20 mouse cellular contexts compared by ENCODE assay signal in genomic region chr1:188320204-188320603, GRCm38 (mm10). TPM values are rescaled to one million over a fixed set of nuclear protein-coding genes. Genes with fewer than 3 reads are reported as not detected.
DNase-seq lines count a peak whose midpoint lies in the region; ATAC-seq and TF ChIP-seq lines count a peak whose summit lies in the region.
"Had no signal": no experiment of that assay in that cellular context is flagged by ENCODE, and none has a peak within 500 bp of the region (broad histone marks: within the 10 kb centered on the region; RNA-seq: fewer than 3 reads in every experiment).

No protein-coding gene starts in this region.

- peak; percentile 37 for DNase-seq in embryonic facial prominence, embryonic 11.5 days (ENCODE audit: low spot score)
- no peak for DNase-seq in embryonic facial prominence, embryonic 10.5 days (ENCODE audit: low spot score)
- no peak for DNase-seq in limb, embryonic 10.5 days (ENCODE audit: low spot score)
- peak; percentile 38 for DNase-seq in limb, embryonic 14.5 days (ENCODE audit: low spot score)
- DNase-seq in cerebellum, adult 11-12 months: no peak
- DNase-seq: adrenal gland, adult 2 months; adrenal gland, postnatal 10 days; adrenal gland, postnatal 25 days; cerebellum, adult 18-20 months; cerebellum, adult 8-10 months; cerebellum, adult 9-11 months; cerebellum, postnatal 14 days; cerebellum, postnatal 36 days; embryo, embryonic 11 days; forebrain, postnatal 0 days had no signal

- no peak for TF ChIP-seq POLR2A in limb, embryonic 14.5 days (IDR thresholded peaks at IDR 0.05; ENCODE audit: borderline replicate concordance, extremely low read depth, insufficient read depth, insufficient read length)

- H3K9me3 ChIP-seq in embryonic facial prominence, embryonic 11.5 days (replicated peaks; ENCODE audit: control insufficient read depth, low read length): no peaks in the 10 kb centered on the region
- H3K9me3 ChIP-seq in embryonic facial prominence, embryonic 10.5 days: no peaks in the 10 kb centered on the region
- no peaks in the 10 kb centered on the region for H3K9me3 ChIP-seq in limb, embryonic 13.5 days
- no peaks in the 10 kb centered on the region for H3K9me3 ChIP-seq in limb, embryonic 10.5 days (replicated peaks)
- no peaks in the 10 kb centered on the region for H3K9me3 ChIP-seq in limb, embryonic 14.5 days (ENCODE audit: control insufficient read depth, low read length)
- H3K9me3 ChIP-seq: embryonic facial prominence, embryonic 13.5 days; forebrain, embryonic 13.5 days; forebrain, embryonic 15.5 days had no signal

- H3K27ac ChIP-seq in embryonic facial prominence, embryonic 11.5 days (replicated peaks; ENCODE audit: low read depth, low read length): no peak overlapping the region
- no peak overlapping the region for H3K27ac ChIP-seq in embryonic facial prominence, embryonic 10.5 days (replicated peaks)
- no peak overlapping the region for H3K27ac ChIP-seq in limb, embryonic 13.5 days
- H3K27ac ChIP-seq in limb, embryonic 10.5 days: no peak overlapping the region
- no peak overlapping the region for H3K27ac ChIP-seq in limb, embryonic 14.5 days (replicated peaks; ENCODE audit: low read depth, low read length)
- H3K27ac ChIP-seq: embryonic facial prominence, embryonic 13.5 days; forebrain, embryonic 13.5 days; forebrain, embryonic 15.5 days had no signal

- no peak overlapping the region for H3K4me3 ChIP-seq in embryonic facial prominence, embryonic 11.5 days (ENCODE audit: low read depth, low read length)
- H3K4me3 ChIP-seq in embryonic facial prominence, embryonic 10.5 days: no peak overlapping the region
- no peak overlapping the region for H3K4me3 ChIP-seq in limb, embryonic 13.5 days
- H3K4me3 ChIP-seq in limb, embryonic 10.5 days: no peak overlapping the region
- H3K4me3 ChIP-seq in limb, embryonic 14.5 days (replicated peaks; ENCODE audit: low read length): no peak overlapping the region
- H3K4me3 ChIP-seq: embryonic facial prominence, embryonic 13.5 days; forebrain, embryonic 13.5 days; forebrain, embryonic 15.5 days had no signal

- WGBS in embryonic facial prominence, embryonic 11.5 days: 48% methylated on average over 4 of the region's 4 CpGs
- WGBS in embryonic facial prominence, embryonic 10.5 days: 67% methylated on average over 4 of the region's 4 CpGs
- 46% methylated on average over 4 of the region's 4 CpGs for WGBS in limb, embryonic 13.5 days
- WGBS in limb, embryonic 10.5 days: 74% methylated on average over 4 of the region's 4 CpGs
- WGBS in limb, embryonic 14.5 days: 28% methylated on average over 4 of the region's 4 CpGs

- no peaks in the 10 kb centered on the region for H3K4me1 ChIP-seq in embryonic facial prominence, embryonic 11.5 days (ENCODE audit: control insufficient read depth, insufficient read depth, low read length)
- no peaks in the 10 kb centered on the region for H3K4me1 ChIP-seq in embryonic facial prominence, embryonic 10.5 days
- no peaks in the 10 kb centered on the region for H3K4me1 ChIP-seq in limb, embryonic 13.5 days
- no peaks in the 10 kb centered on the region for H3K4me1 ChIP-seq in limb, embryonic 10.5 days
- no peaks in the 10 kb centered on the region for H3K4me1 ChIP-seq in limb, embryonic 14.5 days (ENCODE audit: control insufficient read depth, insufficient read depth, low read length)
- H3K4me1 ChIP-seq: forebrain, embryonic 13.5 days; forebrain, embryonic 15.5 days had no signal

- ATAC-seq in embryonic facial prominence, embryonic 11.5 days (replicated peaks; ENCODE audit: insufficient number of reproducible peaks, low FRiP score, low TSS enrichment, low read depth): no peak
- ATAC-seq in limb, embryonic 13.5 days (ENCODE audit: low FRiP score, low read depth): peak; percentile 40
- no peak; the same call in 1 of the 2 replicates for ATAC-seq in limb, embryonic 14.5 days (ENCODE audit: low FRiP score, low read depth)
- ATAC-seq: forebrain, embryonic 13.5 days; forebrain, embryonic 15.5 days; forebrain, postnatal 0 days had no signal

- no peak overlapping the region for H3K4me2 ChIP-seq in embryonic facial prominence, embryonic 11.5 days (ENCODE audit: low read depth, low read length)
- H3K4me2 ChIP-seq in limb, embryonic 13.5 days (replicated peaks): no peak overlapping the region
- H3K4me2 ChIP-seq in limb, embryonic 14.5 days (replicated peaks; ENCODE audit: low read depth, low read length, severe bottlenecking): no peak overlapping the region
- H3K4me2 ChIP-seq: embryonic facial prominence, embryonic 13.5 days; forebrain, embryonic 13.5 days; forebrain, embryonic 15.5 days had no signal

- no peaks in the 10 kb centered on the region for H3K27me3 ChIP-seq in embryonic facial prominence, embryonic 11.5 days (ENCODE audit: control insufficient read depth, insufficient read depth, low read length)
- H3K27me3 ChIP-seq in embryonic facial prominence, embryonic 10.5 days (replicated peaks; ENCODE audit: low read depth, poor library complexity, severe bottlenecking): no peaks in the 10 kb centered on the region
- H3K27me3 ChIP-seq in limb, embryonic 13.5 days: no peaks in the 10 kb centered on the region
- no peaks in the 10 kb centered on the region for H3K27me3 ChIP-seq in limb, embryonic 10.5 days (ENCODE audit: low read depth, poor library complexity, severe bottlenecking)
- no peaks in the 10 kb centered on the region for H3K27me3 ChIP-seq in limb, embryonic 14.5 days (ENCODE audit: control insufficient read depth, insufficient read depth, low read length)
- H3K27me3 ChIP-seq: embryonic facial prominence, embryonic 13.5 days; forebrain, embryonic 13.5 days; forebrain, embryonic 15.5 days had no signal

- H3K36me3 ChIP-seq in embryonic facial prominence, embryonic 11.5 days (replicated peaks; ENCODE audit: control insufficient read depth, insufficient read depth, low read depth, low read length): no peaks in the 10 kb centered on the region
- H3K36me3 ChIP-seq in embryonic facial prominence, embryonic 10.5 days (replicated peaks): no peaks in the 10 kb centered on the region
- H3K36me3 ChIP-seq in limb, embryonic 13.5 days: no peaks in the 10 kb centered on the region
- no peaks in the 10 kb centered on the region for H3K36me3 ChIP-seq in limb, embryonic 10.5 days
- H3K36me3 ChIP-seq in limb, embryonic 14.5 days (ENCODE audit: control insufficient read depth, insufficient read depth, low read length): no peaks in the 10 kb centered on the region
- H3K36me3 ChIP-seq: embryonic facial prominence, embryonic 13.5 days; forebrain, embryonic 15.5 days had no signal

- H3K9ac ChIP-seq in embryonic facial prominence, embryonic 11.5 days (replicated peaks; ENCODE audit: low read length): no peak overlapping the region
- H3K9ac ChIP-seq in limb, embryonic 13.5 days: no peak overlapping the region
- no peak overlapping the region for H3K9ac ChIP-seq in limb, embryonic 14.5 days (ENCODE audit: low read depth, low read length, severe bottlenecking)
- H3K9ac ChIP-seq: embryonic facial prominence, embryonic 13.5 days; forebrain, embryonic 13.5 days; forebrain, embryonic 15.5 days; forebrain, postnatal 0 days had no signal

RNA-seq across cellular contexts. Expression of gene Ush2a, which starts 58.4 kb away (rescaled TPM):
- polyA plus RNA-seq in embryonic facial prominence, embryonic 11.5 days (2014; fragmentation: Nextera tagmentation; extraction: Ambion mirVana): 0.07 TPM in 1 of 2 replicates, not detected in the other
- polyA plus RNA-seq in embryonic facial prominence, embryonic 10.5 days (2016; fragmentation: Nextera tagmentation; extraction: Ambion mirVana): 0.01 and 0.09 TPM in 2 replicates
- polyA plus RNA-seq in limb, embryonic 13.5 days (2015; fragmentation: Nextera tagmentation; extraction: Ambion mirVana): 0.04 and 0.05 TPM in 2 replicates
- polyA plus RNA-seq in limb, embryonic 10.5 days (2016; fragmentation: Nextera tagmentation; extraction: Ambion mirVana): 0.03 and 0.10 TPM in 2 replicates
- polyA plus RNA-seq in limb, embryonic 14.5 days (2012; rRNA removed): 0.01 TPM in 2 replicates
- polyA plus RNA-seq in limb, embryonic 14.5 days (2014; fragmentation: Nextera tagmentation; extraction: Ambion mirVana): 0.03 and 0.11 TPM in 2 replicates
- polyA plus RNA-seq: C2C12 had no signal

Comparison
In these comparisons a context has a peak if more than half of its experiments do, and no peak if none do; other contexts are left out.
1. DNase-seq: peak in embryonic facial prominence, embryonic 11.5 days (single experiment) and limb, embryonic 14.5 days (single experiment); none in embryonic facial prominence, embryonic 10.5 days (single experiment), limb, embryonic 10.5 days (single experiment) and cerebellum, adult 11-12 months (single experiment).